ENCODE assay signal across 8 mouse cellular contexts in genomic region chr16:48992437-48993230, GRCm38 (mm10). TPM values are rescaled to one million over a fixed set of nuclear protein-coding genes. Genes with fewer than 3 reads are reported as not detected.
A peak's percentile ranks its signal among the peaks of the same experiment; 100 is the strongest.
DNase-seq lines count a peak whose midpoint lies in the region; ATAC-seq and TF ChIP-seq lines count a peak whose summit lies in the region.

No protein-coding gene starts in this region.

- intact Hi-C loops in left cerebral cortex, postnatal 4 days (cut with DNase I) = no loop called here

- no peak for TF ChIP-seq CTCF in MEL (IDR thresholded peaks at IDR 0.05 in 2 of 3, conservative IDR thresholded peaks at IDR 0.05 in 1 of 3; ENCODE audit: control insufficient read depth in 1 of 3, insufficient read depth in 1 of 3, low read depth in 2 of 3, low read length in 3 of 3, poor library complexity in 1 of 3, severe bottlenecking in 1 of 3)

- H3K36me3 ChIP-seq in kidney, embryonic 16.5 days (ENCODE audit: insufficient read depth, low read length) = 0 out of 2 replicates have a peak, but pooled peaks cover 3% of the 10 kb centered on the region
- H3K36me3 ChIP-seq in MEL (ENCODE audit: control insufficient read depth in 1 of 2, insufficient read depth in 2 of 2, low read length in 2 of 2) = peaks cover 7 to 14% of the 10 kb centered on the region in 2 experiments; a peak in 3 of 4 replicates
- peaks cover 32% of the 10 kb centered on the region for H3K36me3 ChIP-seq in forebrain, embryonic 10.5 days (replicated peaks)
- 0 out of 2 replicates have a peak, but pooled peaks cover 3% of the 10 kb centered on the region for H3K36me3 ChIP-seq in limb, embryonic 12.5 days

- TF ChIP-seq RAD21 in MEL (IDR thresholded peaks at IDR 0.05; ENCODE audit: low read depth, low read length) = no peak

- H3K27ac ChIP-seq in kidney, embryonic 16.5 days (ENCODE audit: low read length) = no peak overlapping the region
- no peak overlapping the region for H3K27ac ChIP-seq in MEL (ENCODE audit: control insufficient read depth, low read depth, low read length)
- H3K27ac ChIP-seq in forebrain, embryonic 10.5 days = peak overlapping the region; percentile 99
- H3K27ac ChIP-seq in limb, embryonic 12.5 days = no peak overlapping the region

- no peaks in the 10 kb centered on the region for H3K27me3 ChIP-seq in kidney, embryonic 16.5 days (ENCODE audit: insufficient read depth, low read length)
- H3K27me3 ChIP-seq in MEL (ENCODE audit: control insufficient read depth in 1 of 2, insufficient read depth in 2 of 2, low read length in 2 of 2) = no peaks in the 10 kb centered on the region
- H3K27me3 ChIP-seq in forebrain, embryonic 10.5 days (ENCODE audit: poor library complexity, severe bottlenecking) = no peaks in the 10 kb centered on the region
- no peaks in the 10 kb centered on the region for H3K27me3 ChIP-seq in limb, embryonic 12.5 days

- no peak for TF ChIP-seq POLR2A in MEL (IDR thresholded peaks at IDR 0.05; ENCODE audit: control insufficient read depth in 1 of 2, insufficient read depth in 1 of 2, low read depth in 1 of 2, low read length in 2 of 2, poor library complexity in 1 of 2)

- no peak for DNase-seq in kidney, adult 11 months
- DNase-seq in MEL (ENCODE audit: low read depth, low spot score) = peak; percentile 55
- DNase-seq in forebrain, embryonic 10.5 days (ENCODE audit: extremely low spot score, low spot score) = no peak
- peak; percentile 62 for DNase-seq in retina, postnatal 1 day
- DNase-seq in left cerebral cortex, postnatal 4 days = no peak
- DNase-seq in right cerebral cortex, postnatal 14 days = no peak

- no peak for ATAC-seq in kidney, embryonic 16.5 days (ENCODE audit: low FRiP score, low TSS enrichment)
- no peak for ATAC-seq in limb, embryonic 12.5 days (ENCODE audit: insufficient number of reproducible peaks, insufficient read depth, low FRiP score, low TSS enrichment, low read depth)

- H3K79me2 ChIP-seq in MEL (ENCODE audit: control insufficient read depth, insufficient read depth, low read length, poor library complexity) = peaks cover 36% of the 10 kb centered on the region

- H3K9ac ChIP-seq in kidney, embryonic 16.5 days (replicated peaks; ENCODE audit: low read length) = peak overlapping the region; percentile 99
- H3K9ac ChIP-seq in MEL (ENCODE audit: control insufficient read depth, low read depth, low read length, poor library complexity, severe bottlenecking) = peak overlapping the region; percentile 93
- peak overlapping the region; percentile 97; the same call in 1 of the 2 replicates for H3K9ac ChIP-seq in limb, embryonic 12.5 days (replicated peaks)

- 39% methylated on average over 10 of the region's 10 CpGs for WGBS in kidney, embryonic 16.5 days
- WGBS in forebrain, embryonic 10.5 days = 55% methylated on average over 10 of the region's 10 CpGs
- WGBS in limb, embryonic 12.5 days = 59% methylated on average over 10 of the region's 10 CpGs

- H3K4me3 ChIP-seq in kidney, embryonic 16.5 days (ENCODE audit: low read length) = peak overlapping the region; percentile 95
- H3K4me3 ChIP-seq in MEL (ENCODE audit: control insufficient read depth in 1 of 2, insufficient read depth in 1 of 2, low read depth in 2 of 2, low read length in 2 of 2) = peak overlapping the region; percentile 85 to 92
- peak overlapping the region; percentile 82 for H3K4me3 ChIP-seq in forebrain, embryonic 10.5 days
- H3K4me3 ChIP-seq in limb, embryonic 12.5 days (replicated peaks) = peak overlapping the region; percentile 86

- H3K9me3 ChIP-seq in kidney, embryonic 16.5 days (ENCODE audit: low read length) = no peaks in the 10 kb centered on the region
- H3K9me3 ChIP-seq in MEL (replicated peaks; ENCODE audit: insufficient read depth, low read length) = no peaks in the 10 kb centered on the region
- no peaks in the 10 kb centered on the region; the same call in 1 of the 2 replicates for H3K9me3 ChIP-seq in forebrain, embryonic 10.5 days
- no peaks in the 10 kb centered on the region for H3K9me3 ChIP-seq in limb, embryonic 12.5 days

- H3K4me1 ChIP-seq in kidney, embryonic 16.5 days (ENCODE audit: insufficient read depth, low read length) = peaks cover 22% of the 10 kb centered on the region; the same call in 1 of the 2 replicates
- H3K4me1 ChIP-seq in MEL (ENCODE audit: control insufficient read depth in 1 of 2, insufficient read depth in 2 of 2, low read length in 2 of 2) = peaks cover 5 to 11% of the 10 kb centered on the region in 2 experiments
- peaks cover 25% of the 10 kb centered on the region for H3K4me1 ChIP-seq in forebrain, embryonic 10.5 days
- peaks cover 19% of the 10 kb centered on the region for H3K4me1 ChIP-seq in limb, embryonic 12.5 days (replicated peaks)

- TF ChIP-seq EP300 in MEL (IDR thresholded peaks at IDR 0.05; ENCODE audit: low read depth in 1 of 2, low read length in 2 of 2) = 0 out of 4 replicates have a peak, but pooled peaks of 1 of the 2 experiments have one; percentile 3

- H3K4me2 ChIP-seq in kidney, embryonic 16.5 days (replicated peaks; ENCODE audit: low read depth, low read length) = peak overlapping the region; percentile 59
- H3K4me2 ChIP-seq in limb, embryonic 12.5 days = peak overlapping the region; percentile 72

TF ChIP-seq in MEL, 35 proteins besides CTCF, POLR2A, EP300 and RAD21:
- no peak for TF ChIP-seq HCFC1 (IDR thresholded peaks at IDR 0.05; ENCODE audit: low read depth, low read length)
- TF ChIP-seq MEF2A (IDR thresholded peaks at IDR 0.05; ENCODE audit: extremely low read depth, insufficient replicate concordance, low read depth, low read length, poor library complexity, severe bottlenecking) = no peak
- TF ChIP-seq ZMIZ1 (IDR thresholded peaks at IDR 0.05; ENCODE audit: low read depth, low read length) = no peak
- 0 out of 2 replicates have a peak, but pooled peaks have one; percentile 29 for TF ChIP-seq USF1 (IDR thresholded peaks at IDR 0.05; ENCODE audit: low read depth, low read length)
- TF ChIP-seq MXI1 (IDR thresholded peaks at IDR 0.05; ENCODE audit: low read depth, low read length) = peak; percentile 5; the same call in 1 of the 2 replicates
- no peak for TF ChIP-seq SMC3 (IDR thresholded peaks at IDR 0.05; ENCODE audit: low read depth, low read length)

RNA-seq across cellular contexts. Expression of gene Dzip3, which starts 1.3 kb away (rescaled TPM):
- 25.0 and 28.2 TPM in 2 replicates for polyA plus RNA-seq in kidney, embryonic 16.5 days (2015; fragmentation: Nextera tagmentation; extraction: Ambion mirVana)
- total RNA-seq in MEL (2012; rRNA removed) = 22.4 and 28.1 TPM in 2 replicates
- 10 to 100 TPM in 1 of 2 experiments, not detected in 1; 22.8 TPM for polyA plus RNA-seq in MEL (2012; ENCODE audit: insufficient read depth in 1 of 2, insufficient read length in 2 of 2, low read depth in 1 of 2, low replicate concordance in 2 of 2, missing spikeins in 1 of 2)
- polyA plus RNA-seq in forebrain, embryonic 10.5 days (2016; fragmentation: Nextera tagmentation; extraction: Ambion mirVana) = 36.0 and 40.0 TPM in 2 replicates
- polyA plus RNA-seq in limb, embryonic 12.5 days (2016; fragmentation: Nextera tagmentation; extraction: Ambion mirVana) = 42.8 and 46.4 TPM in 2 replicates
- 100 to 1,000 TPM; 102 to 115 TPM for total RNA-seq in left cerebral cortex, postnatal 4 days (2021)

RNA-seq across cellular contexts. Expression of gene Cip2a, which starts 1.4 kb away (rescaled TPM):
- polyA plus RNA-seq in kidney, embryonic 16.5 days (2015; fragmentation: Nextera tagmentation; extraction: Ambion mirVana) = 24.7 and 28.2 TPM in 2 replicates
- total RNA-seq in MEL (2012; rRNA removed) = 22.4 and 24.6 TPM in 2 replicates
- 10 to 100 TPM in 1 of 2 experiments, not detected in 1; 52.6 TPM for polyA plus RNA-seq in MEL (2012; ENCODE audit: insufficient read depth in 1 of 2, insufficient read length in 2 of 2, low read depth in 1 of 2, low replicate concordance in 2 of 2, missing spikeins in 1 of 2)
- 49.4 and 50.7 TPM in 2 replicates for polyA plus RNA-seq in forebrain, embryonic 10.5 days (2016; fragmentation: Nextera tagmentation; extraction: Ambion mirVana)
- polyA plus RNA-seq in limb, embryonic 12.5 days (2016; fragmentation: Nextera tagmentation; extraction: Ambion mirVana) = 43.7 and 45.0 TPM in 2 replicates
- total RNA-seq in left cerebral cortex, postnatal 4 days (2021) = 1 to 10 TPM; 6.3 to 8.9 TPM

Comparison
In these comparisons a context has a peak if more than half of its experiments do, and no peak if none do; other contexts are left out.
1. DNase-seq: peak in MEL (single experiment) and retina, postnatal 1 day (single experiment); none in kidney, adult 11 months (single experiment), forebrain, embryonic 10.5 days (single experiment), left cerebral cortex, postnatal 4 days (single experiment) and right cerebral cortex, postnatal 14 days (single experiment).
2. Peak in every context shown above with its lines, with median percentiles within 50 percentile points of each other: H3K4me3 ChIP-seq and H3K9ac ChIP-seq.